Mouse (Mus musculus): ENCODE results near the gene Mst1. TPM values are rescaled to one million over a fixed set of nuclear protein-coding genes. Genes with fewer than 3 reads are reported as not detected.

Mst1 gene
- polyA plus RNA-seq (2017; shearing (Covaris generic)) = 2.0 TPM

GRCm38 (mm10) chr9:108080168-108080567 lies at the start of gene Mst1:
Gene Mst1 (plus strand): TSS chr9:108080436.

GRCm38 (mm10) chr9:108049016-108049455 lies 31.2 kb upstream of the Mst1 start, which contains the start of gene Gmppb:
Gene Gmppb (plus strand): TSS chr9:108049242.

GRCm38 (mm10) chr9:108052885-108053664 lies 27.2 kb upstream of the Mst1 start, which contains the start of gene Amigo3:
Gene Amigo3 (plus strand): TSS chr9:108053159.

GRCm38 (mm10) chr9:108082988-108083431 lies 2.8 kb downstream of the Mst1 start, which contains the start of gene Rnf123:
Gene Rnf123 (minus strand): TSS chr9:108083346.

GRCm38 (mm10) chr9:108094184-108094941 lies 14.1 kb downstream of the Mst1 start, which contains the start of gene Apeh:
Gene Apeh (minus strand): TSS chr9:108094606.

Other genes starting within 250 kb of the Mst1 start
- gene Rbm6, start 207.2 kb upstream of the Mst1 start, polyA plus RNA-seq (2017; shearing (Covaris generic)) = 128 TPM
- gene Mon1a, start 192.3 kb upstream of the Mst1 start, polyA plus RNA-seq (2017; shearing (Covaris generic)) = 27.7 TPM
- gene Mst1r, start 173.6 kb upstream of the Mst1 start, polyA plus RNA-seq (2017; shearing (Covaris generic)) = 0.25 TPM
- not detected for gene Actl11, start 152.0 kb upstream of the Mst1 start, polyA plus RNA-seq (2017; shearing (Covaris generic))
- gene Camkv, start 144.8 kb upstream of the Mst1 start, polyA plus RNA-seq (2017; shearing (Covaris generic)) = not detected
- gene Traip, start 130.3 kb upstream of the Mst1 start, polyA plus RNA-seq (2017; shearing (Covaris generic)) = 4.1 TPM
- 179 TPM for gene Uba7, start 104.9 kb upstream of the Mst1 start, polyA plus RNA-seq (2017; shearing (Covaris generic))
- gene Gm20661, start 97.4 kb upstream of the Mst1 start, polyA plus RNA-seq (2017; shearing (Covaris generic)) = not detected
- 1.8 TPM for gene Inka1, start 94.6 kb upstream of the Mst1 start, polyA plus RNA-seq (2017; shearing (Covaris generic))
- gene Cdhr4, start 87.9 kb upstream of the Mst1 start, polyA plus RNA-seq (2017; shearing (Covaris generic)) = 0.60 TPM
- not detected for gene Gm20662, start 84.1 kb upstream of the Mst1 start, polyA plus RNA-seq (2017; shearing (Covaris generic))
- 202 TPM for gene Ip6k1, start 77.9 kb upstream of the Mst1 start, polyA plus RNA-seq (2017; shearing (Covaris generic))
- 14.5 TPM for gene Gmppb, start 31.2 kb upstream of the Mst1 start, polyA plus RNA-seq (2017; shearing (Covaris generic))
- gene Amigo3, start 27.3 kb upstream of the Mst1 start, polyA plus RNA-seq (2017; shearing (Covaris generic)) = 0.85 TPM
- 116 TPM for gene Rnf123, start 2.9 kb downstream of the Mst1 start, polyA plus RNA-seq (2017; shearing (Covaris generic))
- gene Apeh, start 14.2 kb downstream of the Mst1 start, polyA plus RNA-seq (2017; shearing (Covaris generic)) = 71.3 TPM
- 0.12 TPM for gene Bsn, start 109.9 kb downstream of the Mst1 start, polyA plus RNA-seq (2017; shearing (Covaris generic))
- gene Dag1, start 183.5 kb downstream of the Mst1 start, polyA plus RNA-seq (2017; shearing (Covaris generic)) = 25.2 TPM
- gene Nicn1, start 210.0 kb downstream of the Mst1 start, polyA plus RNA-seq (2017; shearing (Covaris generic)) = 2.8 TPM
- 0.32 TPM for gene Amt, start 216.4 kb downstream of the Mst1 start, polyA plus RNA-seq (2017; shearing (Covaris generic))
- 480 TPM for gene Rhoa, start 225.7 kb downstream of the Mst1 start, polyA plus RNA-seq (2017; shearing (Covaris generic))
- 8.6 TPM for gene Tcta, start 225.7 kb downstream of the Mst1 start, polyA plus RNA-seq (2017; shearing (Covaris generic))

Measured in naive thymus-derived CD4-positive, alpha-beta T cell, adult 5 months (primary cell).